Comparison of ENCODE assay signal across 24 mouse cellular contexts in genomic region chr9:99499336-99499735, GRCm38 (mm10). TPM values are rescaled to one million over a fixed set of nuclear protein-coding genes. Genes with fewer than 3 reads are reported as not detected.
DNase-seq lines count a peak whose midpoint lies in the region; ATAC-seq and TF ChIP-seq lines count a peak whose summit lies in the region.
"Had no signal": no experiment of that assay in that cellular context is flagged by ENCODE, and none has a peak within 500 bp of the region (broad histone marks: within the 10 kb centered on the region; RNA-seq: fewer than 3 reads in every experiment).

No protein-coding gene starts in this region.

- peak; percentile 75 for DNase-seq in adrenal gland, adult 2 months
- no peak for DNase-seq in adrenal gland, postnatal 10 days
- peak; percentile 62 for DNase-seq in liver, adult 2 months (ENCODE audit: extremely low read depth, low read depth, low spot score)
- DNase-seq in gastrocnemius, adult 18-20 months (ENCODE audit: low spot score), result no peak
- DNase-seq: cerebellum, adult 18-20 months; cerebellum, adult 9-11 months; cerebellum, postnatal 36 days; gastrocnemius, postnatal 36 days; heart, adult 2 months; heart, postnatal 14 days had no signal

- peaks cover 24% of the 10 kb centered on the region for H3K36me3 ChIP-seq in liver, adult 2 months (ENCODE audit: control insufficient read depth, insufficient read depth, low read length)
- H3K36me3 ChIP-seq in liver, embryonic 12.5 days, result peaks cover 58% of the 10 kb centered on the region

- 59% methylated on average over 4 of the region's 4 CpGs for WGBS in liver, adult 2 months
- 79% methylated on average over 4 of the region's 4 CpGs for WGBS in liver, embryonic 12.5 days (ENCODE audit: insufficient replicate concordance)

- TF ChIP-seq CTCF in liver, adult 2 months (IDR thresholded peaks at IDR 0.05; ENCODE audit: low read depth, low read length), result no peak

- no peaks in the 10 kb centered on the region; the same call in 1 of the 2 replicates for H3K4me1 ChIP-seq in liver, adult 2 months (ENCODE audit: control insufficient read depth, insufficient read depth, low read length)
- H3K4me1 ChIP-seq in liver, embryonic 12.5 days, result no peaks in the 10 kb centered on the region
- H3K4me1 ChIP-seq: embryonic facial prominence, embryonic 13.5 days; heart, embryonic 15.5 days; hindbrain, embryonic 10.5 days; intestine, embryonic 15.5 days had no signal

- H3K4me3 ChIP-seq in liver, adult 2 months (ENCODE audit: insufficient read depth, low read depth, low read length), result peak overlapping the region; percentile 30; the same call in 1 of the 2 replicates
- H3K4me3 ChIP-seq in liver, embryonic 12.5 days, result no peak overlapping the region
- H3K4me3 ChIP-seq: embryonic facial prominence, embryonic 13.5 days; heart, adult 2 months; heart, embryonic 15.5 days; hindbrain, embryonic 10.5 days; intestine, embryonic 15.5 days had no signal

- no peaks in the 10 kb centered on the region for H3K27me3 ChIP-seq in liver, adult 2 months (ENCODE audit: control insufficient read depth, insufficient read depth, low read length)
- H3K27me3 ChIP-seq in liver, embryonic 12.5 days (replicated peaks), result no peaks in the 10 kb centered on the region
- H3K27me3 ChIP-seq: CH12.LX; embryonic facial prominence, embryonic 13.5 days; heart, embryonic 15.5 days; intestine, embryonic 15.5 days; Patski had no signal

- no peaks in the 10 kb centered on the region; the same call in 1 of the 2 replicates for H3K79me2 ChIP-seq in liver, adult 2 months (ENCODE audit: control insufficient read depth, insufficient read depth, low read length)

- H3K4me2 ChIP-seq in liver, embryonic 12.5 days, result no peak overlapping the region
- H3K4me2 ChIP-seq: embryonic facial prominence, embryonic 13.5 days; heart, embryonic 11.5 days; heart, embryonic 15.5 days; hindbrain, embryonic 14.5 days; intestine, embryonic 15.5 days had no signal

- no peaks in the 10 kb centered on the region for H3K9me3 ChIP-seq in liver, embryonic 12.5 days (replicated peaks)
- H3K9me3 ChIP-seq: embryonic facial prominence, embryonic 13.5 days; heart, embryonic 15.5 days; intestine, embryonic 15.5 days had no signal

- 0 out of 2 replicates have a peak overlapping the region, but pooled peaks have one; percentile 4 for H3K27ac ChIP-seq in liver, adult 2 months (replicated peaks; ENCODE audit: insufficient read depth, low read depth, low read length)
- no peak overlapping the region for H3K27ac ChIP-seq in liver, embryonic 12.5 days
- H3K27ac ChIP-seq: embryonic facial prominence, embryonic 13.5 days; heart, adult 2 months; heart, embryonic 15.5 days; hindbrain, embryonic 10.5 days; hindbrain, embryonic 14.5 days; intestine, embryonic 15.5 days had no signal

- no peak for TF ChIP-seq POLR2A in liver, adult 2 months (IDR thresholded peaks at IDR 0.05; ENCODE audit: extremely low read depth, insufficient read depth, low read length)

- ATAC-seq in liver, embryonic 12.5 days, result no peak
- peak; percentile 97 for ATAC-seq in megakaryocyte, adult 5-6 weeks (ENCODE audit: poor library complexity, severe bottlenecking)
- ATAC-seq in erythroid progenitor cell, adult 5-6 weeks (replicated peaks; ENCODE audit: low FRiP score, poor library complexity, severe bottlenecking), result no peak
- ATAC-seq: activated CD4-positive, CD25-positive, alpha-beta regulatory T cell, adult 4 months; forebrain, embryonic 14.5 days; intestine, embryonic 15.5 days; Patski had no signal

- no peak overlapping the region for H3K9ac ChIP-seq in liver, adult 2 months (ENCODE audit: low read depth, low read length)
- no peak overlapping the region for H3K9ac ChIP-seq in liver, embryonic 12.5 days
- H3K9ac ChIP-seq: embryonic facial prominence, embryonic 13.5 days; heart, embryonic 15.5 days; hindbrain, embryonic 14.5 days; intestine, embryonic 15.5 days had no signal

RNA-seq across cellular contexts. Expression of gene Nme9, which starts 48.1 kb away (rescaled TPM):
- total RNA-seq in adrenal gland, adult 2 months (2021), result not detected
- not detected in 2 replicates for polyA plus RNA-seq in adrenal gland, adult 2 months (2012; rRNA removed)
- not detected for total RNA-seq in adrenal gland, postnatal 10 days (2021)
- not detected in 2 replicates for total RNA-seq in liver, adult 2 months (2014; rRNA removed)
- polyA plus RNA-seq in liver, adult 2 months (2012; rRNA removed), result not detected in 2 replicates
- not detected in 2 replicates for polyA plus RNA-seq in liver, embryonic 12.5 days (2016; fragmentation: Nextera tagmentation; extraction: Ambion mirVana)
- total RNA-seq in megakaryocyte, adult 5-6 weeks (2015), result not detected in 2 replicates
- total RNA-seq in megakaryocyte, adult 5-6 weeks (2017), result not detected in 2 replicates
- not detected in 2 replicates for total RNA-seq in erythroid progenitor cell, adult 5-6 weeks (2015; ENCODE audit: low replicate concordance)
- total RNA-seq in erythroid progenitor cell, adult 5-6 weeks (2017; ENCODE audit: low replicate concordance), result 1.2 TPM in 1 of 2 replicates, not detected in the other
- not detected for total RNA-seq in gastrocnemius, adult 18-20 months (2021)
- total RNA-seq: CH12.LX; gastrocnemius, adult 8-10 months; gastrocnemius, postnatal 36 days; heart, adult 2 months had no signal
- polyA plus RNA-seq: activated CD4-positive, CD25-positive, alpha-beta regulatory T cell, adult 4 months; embryonic facial prominence, embryonic 13.5 days; Patski had no signal

Comparison
In these comparisons a context has a peak if more than half of its experiments do, and no peak if none do; other contexts are left out.
1. DNase-seq: peak in adrenal gland, adult 2 months (single experiment) and liver, adult 2 months (single experiment); none in adrenal gland, postnatal 10 days (single experiment) and gastrocnemius, adult 18-20 months (single experiment).